11 mouse cellular contexts compared by ENCODE assay signal in genomic region chr2:168107356-168107755, GRCm38 (mm10). TPM values are rescaled to one million over a fixed set of nuclear protein-coding genes. Genes with fewer than 3 reads are reported as not detected.
A peak's percentile ranks its signal among the peaks of the same experiment; 100 is the strongest.
DNase-seq lines count a peak whose midpoint lies in the region; ATAC-seq lines count a peak whose summit lies in the region.
"Had no signal": no experiment of that assay in that cellular context is flagged by ENCODE, and none has a peak within 500 bp of the region (broad histone marks: within the 10 kb centered on the region; RNA-seq: fewer than 3 reads in every experiment).

No protein-coding gene starts in this region.

- no peaks in the 10 kb centered on the region for H3K27me3 ChIP-seq in forebrain, embryonic 14.5 days (replicated peaks; ENCODE audit: control insufficient read depth, insufficient read depth, low read length)
- H3K27me3 ChIP-seq in forebrain, embryonic 11.5 days (ENCODE audit: control insufficient read depth, insufficient read depth, low read length), result no peaks in the 10 kb centered on the region
- no peaks in the 10 kb centered on the region for H3K27me3 ChIP-seq in midbrain, embryonic 12.5 days
- no peaks in the 10 kb centered on the region for H3K27me3 ChIP-seq in midbrain, embryonic 10.5 days (ENCODE audit: low read depth, poor library complexity, severe bottlenecking)

- H3K36me3 ChIP-seq in forebrain, embryonic 14.5 days (ENCODE audit: control insufficient read depth, insufficient read depth, low read length), result no peaks in the 10 kb centered on the region
- H3K36me3 ChIP-seq in forebrain, embryonic 11.5 days (ENCODE audit: control insufficient read depth, insufficient read depth, low read length), result no peaks in the 10 kb centered on the region
- no peaks in the 10 kb centered on the region for H3K36me3 ChIP-seq in midbrain, embryonic 12.5 days
- H3K36me3 ChIP-seq in midbrain, embryonic 10.5 days, result no peaks in the 10 kb centered on the region

- no peak overlapping the region for H3K9ac ChIP-seq in forebrain, embryonic 14.5 days (ENCODE audit: low read length)
- H3K9ac ChIP-seq in forebrain, embryonic 11.5 days (ENCODE audit: low read length), result no peak overlapping the region
- H3K9ac ChIP-seq in midbrain, embryonic 12.5 days (replicated peaks), result no peak overlapping the region
- H3K9ac ChIP-seq: liver, embryonic 14.5 days had no signal

- H3K27ac ChIP-seq in forebrain, embryonic 14.5 days (ENCODE audit: low read depth, low read length), result peak overlapping the region; percentile 84; the same call in 1 of the 2 replicates
- H3K27ac ChIP-seq in forebrain, embryonic 11.5 days (ENCODE audit: low read depth, low read length), result no peak overlapping the region
- H3K27ac ChIP-seq in midbrain, embryonic 12.5 days (replicated peaks), result peak overlapping the region; percentile 81
- H3K27ac ChIP-seq in midbrain, embryonic 10.5 days (replicated peaks), result no peak overlapping the region
- H3K27ac ChIP-seq: liver, embryonic 14.5 days had no signal

- H3K4me1 ChIP-seq in forebrain, embryonic 14.5 days (ENCODE audit: control insufficient read depth, insufficient read depth, low read length), result 0 out of 2 replicates have a peak, but pooled peaks cover 3% of the 10 kb centered on the region
- no peaks in the 10 kb centered on the region for H3K4me1 ChIP-seq in forebrain, embryonic 11.5 days (replicated peaks; ENCODE audit: control insufficient read depth, insufficient read depth, low read length)
- peaks cover 6% of the 10 kb centered on the region; the same call in 1 of the 2 replicates for H3K4me1 ChIP-seq in midbrain, embryonic 12.5 days
- peaks cover 5% of the 10 kb centered on the region; the same call in 1 of the 2 replicates for H3K4me1 ChIP-seq in midbrain, embryonic 10.5 days

- ATAC-seq in forebrain, embryonic 14.5 days, result peak; percentile 21; the same call in 1 of the 2 replicates
- ATAC-seq in forebrain, embryonic 11.5 days (replicated peaks; ENCODE audit: low FRiP score), result no peak
- peak; percentile 50; the same call in 1 of the 2 replicates for ATAC-seq in midbrain, embryonic 12.5 days (ENCODE audit: low FRiP score, low read depth)
- ATAC-seq in megakaryocyte progenitor cell, adult 5-6 weeks (replicated peaks; ENCODE audit: poor library complexity), result no peak
- no peak for ATAC-seq in erythroblast, adult 5-6 weeks (replicated peaks; ENCODE audit: low FRiP score, poor library complexity, severe bottlenecking)

- no peak overlapping the region for H3K4me3 ChIP-seq in forebrain, embryonic 14.5 days (ENCODE audit: low read depth, low read length)
- no peak overlapping the region for H3K4me3 ChIP-seq in forebrain, embryonic 11.5 days (ENCODE audit: low read depth, low read length)
- H3K4me3 ChIP-seq in midbrain, embryonic 12.5 days, result no peak overlapping the region
- H3K4me3 ChIP-seq in midbrain, embryonic 10.5 days, result no peak overlapping the region
- H3K4me3 ChIP-seq: megakaryocyte, embryonic 14.5 days had no signal

- 71% methylated on average over 15 of the region's 15 CpGs for WGBS in forebrain, embryonic 14.5 days
- 86% methylated on average over 15 of the region's 15 CpGs for WGBS in forebrain, embryonic 11.5 days
- 71% methylated on average over 15 of the region's 15 CpGs for WGBS in midbrain, embryonic 12.5 days
- 88% methylated on average over 15 of the region's 15 CpGs for WGBS in midbrain, embryonic 10.5 days

- no peak overlapping the region for H3K4me2 ChIP-seq in forebrain, embryonic 14.5 days (ENCODE audit: low read length)
- H3K4me2 ChIP-seq in forebrain, embryonic 11.5 days (ENCODE audit: low read depth, low read length, severe bottlenecking), result no peak overlapping the region
- no peak overlapping the region for H3K4me2 ChIP-seq in midbrain, embryonic 12.5 days (replicated peaks)

- no peaks in the 10 kb centered on the region for H3K9me3 ChIP-seq in forebrain, embryonic 14.5 days (replicated peaks; ENCODE audit: control insufficient read depth, low read length)
- H3K9me3 ChIP-seq in forebrain, embryonic 11.5 days (ENCODE audit: control insufficient read depth, low read length), result no peaks in the 10 kb centered on the region
- H3K9me3 ChIP-seq in midbrain, embryonic 12.5 days, result no peaks in the 10 kb centered on the region
- H3K9me3 ChIP-seq in midbrain, embryonic 10.5 days (replicated peaks), result no peaks in the 10 kb centered on the region
- H3K9me3 ChIP-seq: megakaryocyte, embryonic 14.5 days had no signal

- peak; percentile 23 for DNase-seq in forebrain, embryonic 14.5 days (ENCODE audit: low spot score)
- DNase-seq in forebrain, embryonic 11.5 days (ENCODE audit: low spot score), result no peak
- DNase-seq in midbrain, embryonic 10.5 days (ENCODE audit: low spot score), result no peak
- peak; percentile 75 for DNase-seq in kidney, adult 9 months
- peak; percentile 36 for DNase-seq in retina, postnatal 1 day
- DNase-seq: B cell, adult 2 months had no signal

RNA-seq across cellular contexts. Expression of gene Pard6b, which starts 26.6 kb away (rescaled TPM):
- 5.0 and 5.6 TPM in 2 replicates for polyA plus RNA-seq in forebrain, embryonic 14.5 days (2014; fragmentation: Nextera tagmentation; extraction: Ambion mirVana)
- 12.4 and 13.7 TPM in 2 replicates for polyA plus RNA-seq in forebrain, embryonic 11.5 days (2014; fragmentation: Nextera tagmentation; extraction: Ambion mirVana)
- polyA plus RNA-seq in midbrain, embryonic 12.5 days (2016; fragmentation: Nextera tagmentation; extraction: Ambion mirVana), result 8.6 and 11.4 TPM in 2 replicates
- polyA plus RNA-seq in midbrain, embryonic 10.5 days (2016; fragmentation: Nextera tagmentation; extraction: Ambion mirVana), result 6.9 and 7.5 TPM in 2 replicates
- total RNA-seq in megakaryocyte progenitor cell, adult 5-6 weeks (2015), result 0.07 and 0.42 TPM in 2 replicates
- 0.25 and 0.78 TPM in 2 replicates for total RNA-seq in megakaryocyte progenitor cell, adult 5-6 weeks (2017)
- not detected in 2 replicates for total RNA-seq in erythroblast, adult 5-6 weeks (2015; ENCODE audit: low replicate concordance)
- total RNA-seq in erythroblast, adult 5-6 weeks (2017; ENCODE audit: low replicate concordance), result not detected in 2 replicates

Comparison
In these comparisons a context has a peak if more than half of its experiments do, and no peak if none do; other contexts are left out.
1. ATAC-seq: peak in forebrain, embryonic 14.5 days (single experiment) and midbrain, embryonic 12.5 days (single experiment); none in forebrain, embryonic 11.5 days (single experiment), megakaryocyte progenitor cell, adult 5-6 weeks (single experiment) and erythroblast, adult 5-6 weeks (single experiment).
2. DNase-seq: peak in forebrain, embryonic 14.5 days (single experiment), kidney, adult 9 months (single experiment) and retina, postnatal 1 day (single experiment); none in forebrain, embryonic 11.5 days (single experiment) and midbrain, embryonic 10.5 days (single experiment).
3. H3K27ac ChIP-seq: peak in forebrain, embryonic 14.5 days (single experiment) and midbrain, embryonic 12.5 days (single experiment); none in forebrain, embryonic 11.5 days (single experiment) and midbrain, embryonic 10.5 days (single experiment).